Mouse (Mus musculus) limb, embryonic 12.5 days (tissue): ENCODE data around the gene Prune2. TPM values are rescaled to one million over a fixed set of nuclear protein-coding genes. Genes with fewer than 3 reads are reported as not detected.
A peak's percentile ranks its signal among the peaks of the same experiment; 100 is the strongest.

Experiments used
- ATAC-seq: fragments of 200-750 bp; cut with Nextera tagmentation; 2 replicates; pipeline ENCODE4 v1.8.0; 2017; ENCODE audit warnings: low read depth, moderate TSS enrichment; ENCODE audit not compliant: insufficient number of reproducible peaks, insufficient read depth, low FRiP score, low TSS enrichment
- H3K27ac ChIP-seq: fragments of 300-500 bp; sonication (generic); 2 replicates; pipeline ENCODE4 v1.5.1; 2016; ENCODE audit warnings: mild to moderate bottlenecking, moderate library complexity
- H3K27me3 ChIP-seq: fragments of 300-500 bp; sonication (generic); 2 replicates; pipeline ENCODE4 v1.6.1; 2016; ENCODE audit warnings: mild to moderate bottlenecking, moderate library complexity
- H3K36me3 ChIP-seq: fragments of 300-500 bp; sonication (generic); 2 replicates; pipeline ENCODE4 v1.6.1; 2016; ENCODE audit warnings: mild to moderate bottlenecking, moderate library complexity
- H3K4me1 ChIP-seq: fragments of 300-500 bp; sonication (generic); replicated peaks from 2 replicates; pipeline ENCODE4 v1.6.1; 2016
- H3K4me2 ChIP-seq: fragments of 300-500 bp; sonication (generic); 2 replicates; pipeline ENCODE4 v1.6.1; 2016; ENCODE audit warnings: mild to moderate bottlenecking, moderate library complexity
- H3K4me3 ChIP-seq: fragments of 300-500 bp; sonication (generic); replicated peaks from 2 replicates; pipeline ENCODE4 v1.5.1; 2016; ENCODE audit warnings: mild to moderate bottlenecking
- H3K9ac ChIP-seq: fragments of 300-500 bp; sonication (generic); replicated peaks from 2 replicates; pipeline ENCODE4 v1.6.1; 2016; ENCODE audit warnings: mild to moderate bottlenecking, moderate library complexity
- H3K9me3 ChIP-seq: fragments of 300-500 bp; sonication (generic); 2 replicates; pipeline ENCODE4 v1.6.1; 2016; ENCODE audit warnings: mild to moderate bottlenecking, moderate library complexity
- WGBS: fragments of 180-500 bp; shearing (Covaris S2); methylation state at CpG from one replicate; pipeline ENCODE4 v1.1.7; 2016; 5-methylcytosine and 5-hydroxymethylcytosine counted together
- polyA plus RNA-seq: library from polyadenylated mRNA; unstranded; fragments of >200 nt; fragmentation: Nextera tagmentation; extraction: Ambion mirVana; gene quantifications from 2 replicates; pipeline ENCODE4 v1.2.1, GENCODE M21; 2016

The Prune2 gene
- polyA plus RNA-seq, 1 experiment from 2014 or later = 0.80 TPM

GRCm38 (mm10) chr19:17130544-17130943, 174.6 kb downstream of the Prune2 start:
- Histone ChIP-seq H3K36me3 (no peaks in the 10 kb centered on the region), H3K4me2 (no peak overlapping the region), H3K27ac (no peak overlapping the region), H3K9ac (no peak overlapping the region), H3K4me3 (no peak overlapping the region), H3K9me3 (no peaks in the 10 kb centered on the region), H3K4me1 (no peaks in the 10 kb centered on the region), H3K27me3 (no peaks in the 10 kb centered on the region)
- no peak for ATAC-seq
- WGBS = 88% methylated on average over 3 of the region's 3 CpGs

- no peaks in the 10 kb centered on the region; the same call in 1 of the 2 replicates for H3K4me1 ChIP-seq
- H3K27me3 ChIP-seq = peaks cover 26% of the 10 kb centered on the region
- no peak for ATAC-seq
- H3K36me3 ChIP-seq = no peaks in the 10 kb centered on the region
- 11% methylated on average over 21 of the region's 21 CpGs for WGBS
- H3K9me3 ChIP-seq = no peaks in the 10 kb centered on the region
- peak overlapping the region; percentile 47; the same call in 1 of the 2 replicates for H3K9ac ChIP-seq
- no peak overlapping the region for H3K27ac ChIP-seq
- H3K4me2 ChIP-seq = peak overlapping the region; percentile 69
- peak overlapping the region; percentile 43 for H3K4me3 ChIP-seq
Measured at GRCm38 (mm10) chr19:17136677-17137460, 181.0 kb downstream of the Prune2 start.

GRCm38 (mm10) chr19:17137656-17138055, 181.7 kb downstream of the Prune2 start:
- peaks cover 26% of the 10 kb centered on the region for H3K27me3 ChIP-seq
- no peak for ATAC-seq
- no peak overlapping the region for H3K4me2 ChIP-seq
- H3K36me3 ChIP-seq = no peaks in the 10 kb centered on the region
- no peak overlapping the region for H3K9ac ChIP-seq
- no peaks in the 10 kb centered on the region for H3K9me3 ChIP-seq
- no peaks in the 10 kb centered on the region; the same call in 1 of the 2 replicates for H3K4me1 ChIP-seq
- H3K27ac ChIP-seq = no peak overlapping the region
- WGBS = 36% methylated on average over 2 of the region's 2 CpGs
- no peak overlapping the region for H3K4me3 ChIP-seq

- Histone ChIP-seq H3K4me2 (no peak overlapping the region), H3K9me3 (no peaks in the 10 kb centered on the region), H3K4me3 (no peak overlapping the region), H3K36me3 (no peaks in the 10 kb centered on the region), H3K4me1 (no peaks in the 10 kb centered on the region; the same call in 1 of the 2 replicates), H3K27me3 (peaks cover 26% of the 10 kb centered on the region), H3K27ac (no peak overlapping the region), H3K9ac (no peak overlapping the region)
- WGBS = 16% methylated on average over 10 of the region's 10 CpGs
- no peak for ATAC-seq
Measured at GRCm38 (mm10) chr19:17138144-17138915, 182.4 kb downstream of the Prune2 start.

GRCm38 (mm10) chr19:17140016-17140914, 184.3 kb downstream of the Prune2 start:
- Histone ChIP-seq H3K9ac (no peak overlapping the region), H3K4me1 (no peaks in the 10 kb centered on the region; the same call in 1 of the 2 replicates), H3K9me3 (no peaks in the 10 kb centered on the region), H3K27me3 (peaks cover 26% of the 10 kb centered on the region), H3K4me2 (no peak overlapping the region), H3K4me3 (no peak overlapping the region), H3K36me3 (no peaks in the 10 kb centered on the region), H3K27ac (no peak overlapping the region)
- 54% methylated on average over 12 of the region's 12 CpGs for WGBS
- ATAC-seq = no peak

GRCm38 (mm10) chr19:17143245-17143644, 187.3 kb downstream of the Prune2 start:
- ATAC-seq = no peak
- H3K9ac ChIP-seq = no peak overlapping the region
- no peak overlapping the region for H3K4me3 ChIP-seq
- H3K4me1 ChIP-seq = no peaks in the 10 kb centered on the region
- H3K4me2 ChIP-seq = no peak overlapping the region
- no peak overlapping the region for H3K27ac ChIP-seq
- WGBS = 96% methylated on average over 2 of the region's 2 CpGs
- H3K27me3 ChIP-seq = peaks cover 6% of the 10 kb centered on the region
- H3K9me3 ChIP-seq = no peaks in the 10 kb centered on the region
- no peaks in the 10 kb centered on the region for H3K36me3 ChIP-seq

GRCm38 (mm10) chr19:17144205-17144604, 188.3 kb downstream of the Prune2 start:
- no peaks in the 10 kb centered on the region for H3K4me1 ChIP-seq
- no peak overlapping the region for H3K27ac ChIP-seq
- WGBS = 88% methylated on average over 6 of the region's 6 CpGs
- H3K4me3 ChIP-seq = no peak overlapping the region
- H3K9ac ChIP-seq = no peak overlapping the region
- H3K36me3 ChIP-seq = no peaks in the 10 kb centered on the region
- no peak overlapping the region for H3K4me2 ChIP-seq
- H3K9me3 ChIP-seq = no peaks in the 10 kb centered on the region
- no peak for ATAC-seq
- H3K27me3 ChIP-seq = no peaks in the 10 kb centered on the region

GRCm38 (mm10) chr19:17150064-17150463, 194.1 kb downstream of the Prune2 start:
- no peak overlapping the region for H3K9ac ChIP-seq
- ATAC-seq = no peak
- H3K27me3 ChIP-seq = no peaks in the 10 kb centered on the region
- no peak overlapping the region for H3K4me3 ChIP-seq
- H3K36me3 ChIP-seq = no peaks in the 10 kb centered on the region
- no peaks in the 10 kb centered on the region for H3K9me3 ChIP-seq
- no peak overlapping the region for H3K4me2 ChIP-seq
- H3K4me1 ChIP-seq = no peaks in the 10 kb centered on the region
- H3K27ac ChIP-seq = no peak overlapping the region
- 88% methylated on average over 7 of the region's 7 CpGs for WGBS

- no peak overlapping the region for H3K27ac ChIP-seq
- no peak overlapping the region for H3K4me2 ChIP-seq
- no peak for ATAC-seq
- H3K4me1 ChIP-seq = no peaks in the 10 kb centered on the region
- H3K4me3 ChIP-seq = no peak overlapping the region
- no peak overlapping the region for H3K9ac ChIP-seq
- H3K36me3 ChIP-seq = no peaks in the 10 kb centered on the region
- H3K9me3 ChIP-seq = no peaks in the 10 kb centered on the region
- 76% methylated on average over 6 of the region's 6 CpGs for WGBS
- no peaks in the 10 kb centered on the region for H3K27me3 ChIP-seq
Measured at GRCm38 (mm10) chr19:17151781-17152180, 195.9 kb downstream of the Prune2 start.

- H3K4me1 ChIP-seq = no peaks in the 10 kb centered on the region
- H3K9me3 ChIP-seq = no peaks in the 10 kb centered on the region
- no peak overlapping the region for H3K27ac ChIP-seq
- ATAC-seq = no peak
- 83% methylated on average over 7 of the region's 7 CpGs for WGBS
- H3K27me3 ChIP-seq = no peaks in the 10 kb centered on the region
- H3K9ac ChIP-seq = no peak overlapping the region
- H3K4me3 ChIP-seq = no peak overlapping the region
- no peak overlapping the region for H3K4me2 ChIP-seq
- no peaks in the 10 kb centered on the region for H3K36me3 ChIP-seq
Measured at GRCm38 (mm10) chr19:17152461-17152860, 196.5 kb downstream of the Prune2 start.
